In genomic region chr11:74925577-74926387, GRCm38 (mm10) we compare ENCODE assay signal across 8 mouse cellular contexts. TPM values are rescaled to one million over a fixed set of nuclear protein-coding genes. Genes with fewer than 3 reads are reported as not detected.
DNase-seq lines count a peak whose midpoint lies in the region; ATAC-seq lines count a peak whose summit lies in the region.

Gene Smg6, plus strand, starts transcription at chr11:74925823.
Gene Srr, minus strand, starts transcription at chr11:74925948.

- no peaks in the 10 kb centered on the region for H3K27me3 ChIP-seq in hindbrain, embryonic 16.5 days (replicated peaks; ENCODE audit: control insufficient read depth, insufficient read depth, low read length)

- H3K4me2 ChIP-seq in hindbrain, embryonic 16.5 days (ENCODE audit: low read length), result peak within 1 kb of the TSS; percentile 73

- H3K9ac ChIP-seq in hindbrain, embryonic 16.5 days (ENCODE audit: low read depth, low read length), result peak within 1 kb of the TSS; percentile 93

- WGBS in hindbrain, embryonic 16.5 days, result 0% methylated on average over 77 of the region's 88 CpGs
- 2% methylated on average over 72 of the region's 88 CpGs for WGBS in macrophage (ENCODE audit: missing documents)

- H3K9me3 ChIP-seq in hindbrain, embryonic 16.5 days (ENCODE audit: control insufficient read depth, low read length), result no peaks in the 10 kb centered on the region

- H3K36me3 ChIP-seq in hindbrain, embryonic 16.5 days (ENCODE audit: control insufficient read depth, insufficient read depth, low read length), result 0 out of 2 replicates have a peak, but pooled peaks cover 4% of the 10 kb centered on the region
- H3K36me3 ChIP-seq in macrophage (ENCODE audit: inconsistent target), result no peaks in the 10 kb centered on the region

- peak within 1 kb of the TSS; percentile 93 for H3K27ac ChIP-seq in hindbrain, embryonic 16.5 days (ENCODE audit: low read depth, low read length)
- H3K27ac ChIP-seq in macrophage, result peak within 1 kb of the TSS; percentile 58

- H3K79me2 ChIP-seq in macrophage (ENCODE audit: inconsistent target), result peaks cover 54% of the 10 kb centered on the region

- peak; percentile 95 for ATAC-seq in hindbrain, embryonic 16.5 days

- H3K4me3 ChIP-seq in hindbrain, embryonic 16.5 days (ENCODE audit: low read length), result peak within 1 kb of the TSS; percentile 97
- H3K4me3 ChIP-seq in macrophage (ENCODE audit: inconsistent target), result peak within 1 kb of the TSS; percentile 72

- peak; percentile 98 for DNase-seq in WW6 (ENCODE audit: low read depth, low spot score)
- peak; percentile 83 to 94 for DNase-seq in cerebellum, postnatal 4 days (ENCODE audit: low spot score in 2 of 2)
- DNase-seq in gastrocnemius, adult 18-20 months (ENCODE audit: low spot score), result peak; percentile 92
- peak; percentile 92 to 95 for DNase-seq in left cerebral cortex, adult 18-20 months (ENCODE audit: low spot score in 2 of 2)
- DNase-seq in right cerebral cortex, adult 18-20 months, result peak; percentile 94
- peak; percentile 83 for DNase-seq in urinary bladder, postnatal 10 days (ENCODE audit: low spot score)

- peaks cover 18% of the 10 kb centered on the region for H3K4me1 ChIP-seq in hindbrain, embryonic 16.5 days (ENCODE audit: control insufficient read depth, insufficient read depth, low read depth, low read length)

RNA-seq across cellular contexts. Expression of gene Smg6, which starts in this region (rescaled TPM):
- 10 to 100 TPM; 11.8 to 12.3 TPM for total RNA-seq in gastrocnemius, adult 18-20 months (2021)
- polyA plus RNA-seq in hindbrain, embryonic 16.5 days (2015; fragmentation: Nextera tagmentation; extraction: Ambion mirVana), result 11.6 and 14.0 TPM in 2 replicates
- 10 to 100 TPM; 30.3 to 31.4 TPM for total RNA-seq in left cerebral cortex, adult 18-20 months (2021)
- total RNA-seq in macrophage (2018; cell fraction: chromatin; rRNA removed), result 100 to 1,000 TPM in 9 of 26 experiments, 10 to 100 TPM in 17; 35.8 to 143 (median 76.5) TPM
- 10 to 100 TPM in 16 of 26 experiments, 1 to 10 TPM in 10; 6.3 to 15.5 (median 10.5) TPM for total RNA-seq in macrophage (2018; cell fraction: cytosol; rRNA removed)
- total RNA-seq in macrophage (2018; cell fraction: nucleus; rRNA removed), result 10 to 100 TPM; 15.6 to 86.5 (median 33.3) TPM
- polyA plus RNA-seq in macrophage (2018), result 9.2 to 19.0 TPM (median 10.1 TPM) in 3 replicates

RNA-seq across cellular contexts. Expression of gene Srr, which starts in this region (rescaled TPM):
- total RNA-seq in gastrocnemius, adult 18-20 months (2021), result 10 to 100 TPM; 15.6 to 22.8 TPM
- polyA plus RNA-seq in hindbrain, embryonic 16.5 days (2015; fragmentation: Nextera tagmentation; extraction: Ambion mirVana), result 39.5 and 42.9 TPM in 2 replicates
- 10 to 100 TPM; 78.6 to 83.2 TPM for total RNA-seq in left cerebral cortex, adult 18-20 months (2021)
- total RNA-seq in macrophage (2018; cell fraction: chromatin; rRNA removed), result 10 to 100 TPM in 10 of 26 experiments, 1 to 10 TPM in 16; 1.3 to 15.1 (median 8.4) TPM
- 10 to 100 TPM in 22 of 26 experiments, 1 to 10 TPM in 4; 7.1 to 16.2 (median 11.9) TPM for total RNA-seq in macrophage (2018; cell fraction: cytosol; rRNA removed)
- 10 to 100 TPM in 11 of 26 experiments, 1 to 10 TPM in 15; 1.8 to 20.5 (median 8.6) TPM for total RNA-seq in macrophage (2018; cell fraction: nucleus; rRNA removed)
- 7.6 to 19.2 TPM (median 9.3 TPM) in 3 replicates for polyA plus RNA-seq in macrophage (2018)

Comparison
In these comparisons a context has a peak if more than half of its experiments do, and no peak if none do; other contexts are left out.
1. Peak in every context shown above with its lines: DNase-seq, ATAC-seq, H3K4me3 ChIP-seq and H3K27ac ChIP-seq.